11 mouse cellular contexts compared by ENCODE assay signal in the genomic region with DNA sequence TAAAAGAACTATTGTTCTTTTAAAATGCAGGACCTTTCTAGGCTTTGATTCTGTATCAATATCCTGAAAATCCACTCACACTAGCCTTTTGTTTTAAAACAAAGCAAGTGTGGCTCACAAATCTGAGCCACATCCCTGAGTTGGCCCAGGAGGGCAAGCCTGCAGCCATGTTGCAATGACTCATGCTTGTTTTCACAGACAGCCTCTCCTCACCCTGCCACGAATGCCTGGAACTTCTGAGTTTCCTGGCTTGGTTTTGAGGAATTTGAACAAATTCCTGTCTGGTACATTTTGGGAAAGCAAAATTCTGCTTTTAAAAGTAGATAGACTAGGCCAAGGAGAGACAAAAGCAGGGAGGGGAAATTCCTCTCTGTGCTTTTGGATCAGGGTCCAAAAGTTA.
DNase-seq lines count a peak whose midpoint lies in the region; ATAC-seq and TF ChIP-seq lines count a peak whose summit lies in the region.
"Had no signal": no experiment of that assay in that cellular context is flagged by ENCODE, and none has a peak within 500 bp of the region (broad histone marks: within the 10 kb centered on the region; RNA-seq: fewer than 3 reads in every experiment).

No protein-coding gene starts in this region.

- intact Hi-C loops in heart, postnatal 25 days (cut with DNase I): no loop called here

- no peak overlapping the region for H3ac ChIP-seq in C2C12 (ENCODE audit: control insufficient read depth, insufficient read length, low read depth)

- H3K4me3 ChIP-seq in C2C12 (ENCODE audit: insufficient read depth, poor library complexity, severe bottlenecking): no peak overlapping the region
- no peak overlapping the region for H3K4me3 ChIP-seq in forebrain, embryonic 15.5 days
- H3K4me3 ChIP-seq: limb, embryonic 15.5 days; midbrain, embryonic 13.5 days had no signal

- no peaks in the 10 kb centered on the region for H3K9me3 ChIP-seq in forebrain, embryonic 15.5 days
- H3K9me3 ChIP-seq: limb, embryonic 15.5 days; midbrain, embryonic 13.5 days had no signal

- peak; percentile 63; the same call in 1 of the 2 replicates for ATAC-seq in forebrain, embryonic 15.5 days (replicated peaks)
- ATAC-seq: midbrain, embryonic 13.5 days had no signal

- peaks cover 9% of the 10 kb centered on the region; the same call in 1 of the 2 replicates for H3K4me1 ChIP-seq in forebrain, embryonic 15.5 days
- H3K4me1 ChIP-seq: limb, embryonic 15.5 days; midbrain, embryonic 13.5 days had no signal

- H3K36me3 ChIP-seq in C2C12 (ENCODE audit: control insufficient read depth, insufficient read depth): no peaks in the 10 kb centered on the region
- H3K36me3 ChIP-seq in forebrain, embryonic 15.5 days: no peaks in the 10 kb centered on the region
- H3K36me3 ChIP-seq: limb, embryonic 15.5 days; midbrain, embryonic 13.5 days had no signal

- DNase-seq in embryo, embryonic 11 days: peak; percentile 22
- DNase-seq in embryo, embryonic 10.5 days (ENCODE audit: low spot score): no peak
- DNase-seq in heart, postnatal 25 days (ENCODE audit: low spot score): peak; percentile 40
- no peak for DNase-seq in cerebellum, postnatal 10 days
- DNase-seq in kidney, postnatal 4 days: no peak
- no peak for DNase-seq in kidney, postnatal 14 days
- DNase-seq: cerebellum, adult 8-10 months had no signal

- no peaks in the 10 kb centered on the region for H3K79me2 ChIP-seq in C2C12 (ENCODE audit: control insufficient read depth, insufficient read depth)

- TF ChIP-seq CTCF in C2C12 (IDR thresholded peaks at IDR 0.05; ENCODE audit: control insufficient read depth, insufficient read depth, insufficient read length): no peak

- WGBS in forebrain, embryonic 15.5 days: 8% methylated on average over 1 of the region's 1 CpGs

- no peak overlapping the region for H3K27ac ChIP-seq in forebrain, embryonic 15.5 days (replicated peaks)
- H3K27ac ChIP-seq: limb, embryonic 15.5 days; midbrain, embryonic 13.5 days had no signal

- H3K9ac ChIP-seq in forebrain, embryonic 15.5 days (replicated peaks): no peak overlapping the region
- H3K9ac ChIP-seq: limb, embryonic 15.5 days; midbrain, embryonic 13.5 days had no signal

- no peaks in the 10 kb centered on the region for H3K27me3 ChIP-seq in C2C12 (ENCODE audit: control insufficient read depth, insufficient read depth, insufficient read length)
- no peaks in the 10 kb centered on the region for H3K27me3 ChIP-seq in forebrain, embryonic 15.5 days
- H3K27me3 ChIP-seq: limb, embryonic 15.5 days; midbrain, embryonic 13.5 days had no signal

- no peaks in the 10 kb centered on the region for H3K79me3 ChIP-seq in C2C12 (ENCODE audit: low read depth)

- H3K4me2 ChIP-seq in forebrain, embryonic 15.5 days (replicated peaks): no peak overlapping the region
- H3K4me2 ChIP-seq: limb, embryonic 15.5 days; midbrain, embryonic 13.5 days had no signal

TF ChIP-seq in C2C12, 6 proteins besides CTCF, POLR2A, EP300 and RAD21:
- TF ChIP-seq MYOG (IDR thresholded peaks at IDR 0.05; ENCODE audit: control insufficient read depth, extremely low read depth, insufficient read length): no peak
- peak; percentile 15 for TF ChIP-seq FOSL1 (IDR thresholded peaks at IDR 0.05; ENCODE audit: insufficient read depth, low read length, poor library complexity, severe bottlenecking)
- peak; percentile 20 for TF ChIP-seq MAX (IDR thresholded peaks at IDR 0.05)

Comparison
In these comparisons a context has a peak if more than half of its experiments do, and no peak if none do; other contexts are left out.
1. DNase-seq: peak in embryo, embryonic 11 days (single experiment) and heart, postnatal 25 days (single experiment); none in embryo, embryonic 10.5 days (single experiment), cerebellum, postnatal 10 days (0 of 2), kidney, postnatal 4 days (0 of 2) and kidney, postnatal 14 days (single experiment).